Mouse (Mus musculus): ENCODE measurements around the gene Ptgs1. TPM values are rescaled to one million over a fixed set of nuclear protein-coding genes. Genes with fewer than 3 reads are reported as not detected.

Ptgs1 gene
- polyA plus RNA-seq, 1 experiment from 2014 or later: 7.4 TPM

DNA sequence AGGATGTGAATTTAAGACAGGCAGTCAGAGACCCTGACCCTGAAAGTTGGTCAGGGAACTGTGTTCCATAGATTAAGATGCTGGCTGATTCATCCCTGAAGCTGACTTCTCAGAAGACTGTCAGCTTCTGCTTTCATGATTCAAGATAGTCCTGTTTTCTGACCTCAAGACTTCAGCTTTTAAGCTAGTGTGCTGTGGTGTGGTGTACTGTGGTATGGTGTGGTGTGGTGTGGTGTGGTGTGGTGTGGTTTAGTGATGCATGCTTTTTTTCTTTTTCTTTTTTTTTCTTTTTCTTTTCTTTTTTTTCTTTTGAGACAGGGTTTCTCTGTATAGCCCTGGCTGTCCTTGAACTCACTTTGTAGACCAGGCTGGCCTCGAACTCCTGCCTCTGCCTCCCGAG, 24.2 kb downstream of the Ptgs1 start:
- no peak for ATAC-seq (ENCODE audit: low FRiP score)
- Histone ChIP-seq H3K9ac (replicated peaks) (no peak overlapping the region), H3K4me3 (replicated peaks) (no peak overlapping the region)

DNA sequence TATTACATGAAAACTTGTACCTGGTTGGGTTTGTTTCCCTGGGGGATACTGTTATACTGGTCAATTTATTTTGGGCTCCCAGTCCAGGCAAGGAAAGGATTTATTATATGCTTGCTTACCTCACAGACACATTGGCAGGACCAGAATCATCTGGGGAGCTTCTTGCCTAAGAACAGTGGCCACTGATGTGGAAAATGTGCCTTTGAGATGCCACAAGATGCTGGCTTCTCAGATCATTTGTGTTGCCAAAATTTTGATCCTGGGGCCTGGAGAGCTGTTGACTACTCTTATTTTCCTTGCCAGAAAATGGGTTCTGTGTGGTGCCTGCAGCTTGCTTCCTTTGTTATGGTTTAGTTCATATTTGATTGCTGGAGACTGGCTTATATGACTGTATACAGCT, 26.7 kb downstream of the Ptgs1 start:
- no peak for ATAC-seq (ENCODE audit: low FRiP score)

More for the DNA sequence above, 24.2 kb downstream of the Ptgs1 start:
- Histone ChIP-seq H3K27me3 (replicated peaks) (no peaks in the 10 kb centered on the region), H3K4me1 (no peaks in the 10 kb centered on the region), H3K4me2 (no peak overlapping the region), H3K9me3 (replicated peaks) (no peaks in the 10 kb centered on the region), H3K27ac (replicated peaks) (no peak overlapping the region), H3K36me3 (no peaks in the 10 kb centered on the region)
- 73% methylated on average over 2 of the region's 2 CpGs for WGBS

DNA sequence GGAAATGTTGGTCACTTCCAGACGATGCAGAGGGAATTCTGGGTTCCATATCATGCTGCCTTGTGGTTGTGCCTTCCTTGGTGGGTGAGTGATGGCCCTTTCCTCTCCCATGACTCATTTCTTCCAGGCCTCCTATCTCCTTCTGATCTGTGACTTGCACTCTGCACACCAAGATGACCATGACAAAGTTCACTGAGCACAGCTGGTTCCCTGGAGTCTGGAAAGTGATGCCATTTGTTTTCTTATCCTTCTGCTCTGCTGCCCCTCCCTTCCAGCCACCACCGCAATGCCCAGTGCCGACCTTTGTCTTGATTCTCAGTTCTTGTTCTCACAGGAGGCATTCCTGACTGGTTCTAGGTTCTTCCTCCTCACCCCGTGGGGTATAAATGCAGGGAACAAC, 29.2 kb downstream of the Ptgs1 start:
- WGBS: 72% methylated on average over 4 of the region's 4 CpGs
- ATAC-seq (ENCODE audit: low FRiP score): no peak
- H3K9ac ChIP-seq (replicated peaks): no peak overlapping the region
- H3K4me3 ChIP-seq (replicated peaks): no peak overlapping the region
- no peaks in the 10 kb centered on the region for H3K9me3 ChIP-seq (replicated peaks)
- no peak overlapping the region for H3K27ac ChIP-seq (replicated peaks)
- H3K4me1 ChIP-seq: no peaks in the 10 kb centered on the region
- H3K27me3 ChIP-seq (replicated peaks): no peaks in the 10 kb centered on the region
- H3K4me2 ChIP-seq: no peak overlapping the region
- no peaks in the 10 kb centered on the region for H3K36me3 ChIP-seq

More for the DNA sequence above, 26.7 kb downstream of the Ptgs1 start:
- no peak overlapping the region for H3K4me2 ChIP-seq
- H3K9ac ChIP-seq (replicated peaks): no peak overlapping the region
- H3K4me3 ChIP-seq (replicated peaks): no peak overlapping the region
- no peaks in the 10 kb centered on the region for H3K4me1 ChIP-seq
- H3K27ac ChIP-seq (replicated peaks): no peak overlapping the region
- no peaks in the 10 kb centered on the region for H3K36me3 ChIP-seq
- no peaks in the 10 kb centered on the region for H3K27me3 ChIP-seq (replicated peaks)
- H3K9me3 ChIP-seq (replicated peaks): no peaks in the 10 kb centered on the region

DNA sequence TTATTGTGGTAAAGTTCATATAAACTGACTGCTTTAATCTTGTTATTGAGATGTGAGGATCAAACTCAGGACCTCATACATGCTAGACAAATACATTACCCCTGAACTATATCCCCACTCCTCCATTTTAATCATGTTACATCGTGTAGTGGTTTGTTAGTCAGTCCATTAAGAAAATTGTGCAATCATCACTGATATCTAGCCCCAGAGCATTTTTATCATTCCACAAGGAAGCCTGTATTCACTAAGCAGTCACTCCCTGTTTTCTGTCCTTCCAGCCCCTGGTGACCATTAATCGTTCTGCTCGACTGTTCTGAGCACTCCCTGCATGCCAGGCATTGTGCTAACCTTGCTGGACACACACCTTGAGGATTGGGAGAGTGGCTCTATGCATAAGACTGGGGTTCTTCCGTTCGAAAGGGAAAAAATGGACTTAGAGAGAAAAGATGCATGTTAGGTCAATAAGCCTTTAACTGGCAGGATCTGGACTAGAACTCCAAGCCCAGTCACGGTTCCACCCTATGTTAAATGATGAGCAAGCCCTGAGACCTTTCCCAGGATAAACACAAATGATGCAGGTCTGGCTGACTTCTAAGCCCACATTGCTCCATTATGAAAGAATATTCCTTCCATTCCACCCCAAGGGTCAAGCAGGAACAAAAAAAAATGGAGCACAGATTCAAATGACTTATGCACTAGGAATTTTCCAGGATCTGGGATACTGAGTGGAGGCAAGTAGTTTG, 29.7 kb downstream of the Ptgs1 start:
- H3K36me3 ChIP-seq: no peaks in the 10 kb centered on the region
- no peak overlapping the region for H3K27ac ChIP-seq (replicated peaks)
- H3K4me3 ChIP-seq (replicated peaks): no peak overlapping the region
- WGBS: 78% methylated on average over 6 of the region's 6 CpGs
- H3K9ac ChIP-seq (replicated peaks): no peak overlapping the region
- no peak overlapping the region for H3K4me2 ChIP-seq
- H3K9me3 ChIP-seq (replicated peaks): no peaks in the 10 kb centered on the region
- H3K4me1 ChIP-seq: no peaks in the 10 kb centered on the region
- no peaks in the 10 kb centered on the region for H3K27me3 ChIP-seq (replicated peaks)
- ATAC-seq (ENCODE audit: low FRiP score): no peak

DNA sequence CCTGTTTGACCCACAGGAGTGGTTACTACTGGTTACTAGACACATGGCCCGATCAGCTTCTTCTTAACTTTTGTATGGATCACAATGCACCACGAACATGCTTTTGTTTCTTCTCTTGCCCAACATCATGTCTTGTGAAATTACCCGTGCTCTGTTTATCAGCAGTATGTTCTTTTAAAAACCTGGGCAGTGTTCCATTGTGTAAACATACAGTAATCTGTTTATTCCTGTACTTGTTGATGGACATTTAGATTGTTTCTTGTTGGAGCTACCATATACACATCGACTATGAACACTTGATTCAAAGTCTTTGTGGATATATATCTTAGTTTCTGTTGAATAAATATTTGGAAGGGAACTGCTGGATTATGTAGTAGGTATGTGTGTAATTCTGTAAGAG, 31.8 kb downstream of the Ptgs1 start:
- H3K27me3 ChIP-seq (replicated peaks): no peaks in the 10 kb centered on the region
- ATAC-seq (ENCODE audit: low FRiP score): no peak
- WGBS: 85% methylated on average over 4 of the region's 4 CpGs
- H3K4me3 ChIP-seq (replicated peaks): no peak overlapping the region
- no peaks in the 10 kb centered on the region for H3K4me1 ChIP-seq
- no peak overlapping the region for H3K27ac ChIP-seq (replicated peaks)
- no peak overlapping the region for H3K4me2 ChIP-seq
- H3K36me3 ChIP-seq: no peaks in the 10 kb centered on the region
- no peaks in the 10 kb centered on the region for H3K9me3 ChIP-seq (replicated peaks)
- H3K9ac ChIP-seq (replicated peaks): no peak overlapping the region

DNA sequence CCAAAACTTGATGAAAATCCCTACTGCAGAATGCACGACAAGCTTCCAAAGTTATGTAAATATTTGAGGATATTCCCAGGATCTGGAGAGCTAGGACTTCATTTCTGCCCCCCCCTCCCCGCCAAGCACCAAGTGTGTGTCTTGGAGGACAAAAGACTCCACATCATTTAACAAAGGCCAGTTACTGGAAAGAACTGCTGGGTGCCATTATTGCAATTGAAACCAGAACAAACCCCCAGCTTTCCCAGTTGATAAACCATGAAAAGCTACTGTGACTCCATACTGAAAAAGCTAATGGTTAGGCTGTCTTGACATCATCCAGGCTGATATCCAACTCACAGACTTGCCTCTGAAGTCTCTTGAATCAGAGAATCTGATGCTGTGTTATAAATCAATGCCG, 39.2 kb downstream of the Ptgs1 start:
- H3K4me2 ChIP-seq: no peak overlapping the region
- H3K27me3 ChIP-seq (replicated peaks): no peaks in the 10 kb centered on the region
- H3K4me1 ChIP-seq: no peaks in the 10 kb centered on the region
- H3K36me3 ChIP-seq: no peaks in the 10 kb centered on the region
- 53% methylated on average over 3 of the region's 3 CpGs for WGBS
- H3K4me3 ChIP-seq (replicated peaks): no peak overlapping the region
- no peak overlapping the region for H3K27ac ChIP-seq (replicated peaks)
- H3K9ac ChIP-seq (replicated peaks): no peak overlapping the region
- H3K9me3 ChIP-seq (replicated peaks): no peaks in the 10 kb centered on the region
- no peak for ATAC-seq (ENCODE audit: low FRiP score)

DNA sequence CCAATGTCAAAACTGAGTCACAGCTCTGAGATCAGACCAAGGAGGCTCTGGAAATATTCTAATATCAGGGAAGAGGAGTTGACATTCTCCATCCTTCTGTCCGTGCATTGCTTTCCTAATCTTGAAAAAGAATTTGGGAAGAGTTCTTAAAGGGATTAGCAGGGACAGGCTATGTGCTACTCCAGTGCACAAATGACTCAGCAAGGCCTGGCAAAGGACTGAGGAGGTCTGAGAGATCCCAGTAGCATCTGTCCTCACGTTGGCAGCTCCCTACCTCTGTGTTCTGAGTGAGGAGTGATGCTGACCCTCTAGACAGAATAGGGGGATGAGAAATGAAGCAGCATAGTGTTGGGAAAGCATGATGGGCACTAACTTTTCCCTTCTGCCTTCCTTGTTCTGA, 40.0 kb downstream of the Ptgs1 start:
- WGBS: 61% methylated on average over 2 of the region's 2 CpGs
- Histone ChIP-seq H3K9me3 (replicated peaks) (no peaks in the 10 kb centered on the region), H3K36me3 (no peaks in the 10 kb centered on the region), H3K4me1 (no peaks in the 10 kb centered on the region), H3K27me3 (replicated peaks) (no peaks in the 10 kb centered on the region), H3K9ac (replicated peaks) (no peak overlapping the region), H3K4me3 (replicated peaks) (no peak overlapping the region), H3K4me2 (no peak overlapping the region), H3K27ac (replicated peaks) (no peak overlapping the region)
- ATAC-seq (ENCODE audit: low FRiP score): no peak

DNA sequence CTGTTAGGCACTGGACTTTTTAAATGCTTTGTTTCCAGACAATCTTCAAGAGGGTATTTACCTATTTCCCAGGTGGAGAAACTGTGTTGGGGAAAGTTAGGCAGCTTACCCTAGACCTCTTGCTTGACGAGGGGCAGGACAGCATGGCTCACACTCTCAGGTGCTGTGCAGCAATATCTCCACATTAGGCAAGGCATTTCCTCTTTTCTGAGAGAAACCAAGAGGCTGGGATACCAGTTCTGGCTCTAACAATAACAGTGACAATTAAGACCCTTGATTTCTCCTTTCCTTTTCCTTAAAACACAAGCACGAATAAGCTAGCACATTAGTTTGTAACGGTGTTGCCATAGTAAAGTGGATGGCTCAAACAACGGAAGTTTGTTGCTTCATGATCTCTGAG, 40.9 kb downstream of the Ptgs1 start:
- Histone ChIP-seq H3K9ac (replicated peaks) (no peak overlapping the region), H3K27ac (replicated peaks) (no peak overlapping the region), H3K4me1 (no peaks in the 10 kb centered on the region), H3K9me3 (replicated peaks) (no peaks in the 10 kb centered on the region), H3K4me2 (no peak overlapping the region), H3K4me3 (replicated peaks) (no peak overlapping the region), H3K36me3 (no peaks in the 10 kb centered on the region), H3K27me3 (replicated peaks) (no peaks in the 10 kb centered on the region)
- 87% methylated on average over 4 of the region's 4 CpGs for WGBS
- no peak for ATAC-seq (ENCODE audit: low FRiP score)

DNA sequence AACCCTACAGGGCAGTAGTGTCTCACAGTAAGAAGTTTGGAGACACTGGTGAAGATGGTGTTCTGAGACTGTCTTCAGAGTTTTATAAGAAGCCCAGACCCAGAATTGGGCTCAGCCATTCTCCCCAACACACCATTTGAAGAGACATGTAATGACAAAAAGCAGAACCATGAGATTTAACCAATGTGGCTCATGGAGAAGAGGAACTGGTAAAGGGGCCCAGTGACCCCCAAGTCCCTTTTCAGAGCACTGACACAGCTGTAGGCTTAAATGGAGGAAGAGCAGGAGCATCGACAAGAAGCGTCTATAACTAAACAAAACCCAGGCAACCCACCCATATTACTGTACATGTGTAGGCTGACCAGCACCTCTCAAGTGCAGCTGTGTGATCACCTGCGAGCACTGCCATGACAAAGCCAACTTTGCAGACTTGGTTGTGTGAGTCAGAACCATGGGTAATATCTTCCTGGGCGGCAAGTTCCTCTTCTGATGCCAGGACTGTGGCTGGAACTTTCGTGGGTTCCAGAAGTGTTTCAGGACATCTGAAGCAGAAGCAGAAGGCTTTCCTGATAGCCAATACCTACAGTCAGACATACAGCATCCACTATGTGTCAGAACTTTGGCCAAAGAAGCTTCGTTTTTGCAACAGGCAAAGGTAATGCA, 42.2 kb downstream of the Ptgs1 start:
- no peak for ATAC-seq (ENCODE audit: low FRiP score)
- H3K4me1 ChIP-seq: no peaks in the 10 kb centered on the region
- no peaks in the 10 kb centered on the region for H3K9me3 ChIP-seq (replicated peaks)
- WGBS: 91% methylated on average over 6 of the region's 6 CpGs
- no peaks in the 10 kb centered on the region for H3K36me3 ChIP-seq
- H3K27ac ChIP-seq (replicated peaks): no peak overlapping the region
- no peak overlapping the region for H3K4me2 ChIP-seq
- H3K9ac ChIP-seq (replicated peaks): no peak overlapping the region
- no peak overlapping the region for H3K4me3 ChIP-seq (replicated peaks)
- H3K27me3 ChIP-seq (replicated peaks): no peaks in the 10 kb centered on the region

DNA sequence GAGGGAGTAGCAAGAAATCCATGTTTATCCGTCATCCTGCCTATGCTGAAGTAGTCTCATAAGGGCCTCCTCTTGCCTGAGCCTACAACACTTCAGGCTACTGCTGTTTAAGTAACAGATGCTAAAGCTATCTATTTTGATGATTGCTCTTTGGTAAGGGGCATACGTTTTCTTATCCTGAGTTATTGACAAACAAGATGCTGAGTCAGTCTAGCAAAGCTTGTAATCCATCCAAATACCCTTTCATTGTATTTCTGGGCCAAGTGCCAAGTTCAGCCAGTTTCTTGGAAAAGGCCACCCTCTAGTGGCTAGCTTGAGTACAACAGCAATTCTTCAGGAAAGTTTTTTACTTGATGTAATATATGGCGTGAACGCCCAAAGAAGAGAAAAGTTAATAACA, 46.2 kb downstream of the Ptgs1 start:
- WGBS: 30% methylated on average over 4 of the region's 4 CpGs
- no peak overlapping the region for H3K27ac ChIP-seq (replicated peaks)
- no peaks in the 10 kb centered on the region for H3K9me3 ChIP-seq (replicated peaks)
- no peaks in the 10 kb centered on the region for H3K36me3 ChIP-seq
- H3K27me3 ChIP-seq (replicated peaks): no peaks in the 10 kb centered on the region
- ATAC-seq (ENCODE audit: low FRiP score): peak; percentile 55; the same call in 1 of the 2 replicates
- no peak overlapping the region for H3K4me2 ChIP-seq
- no peaks in the 10 kb centered on the region for H3K4me1 ChIP-seq
- no peak overlapping the region for H3K9ac ChIP-seq (replicated peaks)
- no peak overlapping the region for H3K4me3 ChIP-seq (replicated peaks)

DNA sequence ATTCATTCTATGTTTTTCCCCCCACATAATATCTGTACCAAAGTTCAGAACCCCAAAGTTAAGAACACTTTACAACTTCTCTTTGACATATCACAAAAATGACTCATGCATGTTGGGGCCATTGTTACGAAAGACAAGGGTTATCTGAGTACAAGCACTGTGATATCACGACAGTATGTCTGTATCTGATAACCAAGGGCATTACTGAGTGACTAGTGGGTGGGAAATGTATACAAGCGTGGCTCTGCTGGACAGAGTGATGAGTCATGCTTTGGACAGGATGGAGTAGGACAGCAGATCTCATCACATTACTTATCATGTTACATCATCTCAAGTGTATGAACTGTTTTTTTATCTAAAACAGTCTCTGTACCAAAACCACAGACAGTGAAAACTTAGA, 48.5 kb downstream of the Ptgs1 start:
- no peaks in the 10 kb centered on the region for H3K9me3 ChIP-seq (replicated peaks)
- H3K4me2 ChIP-seq: no peak overlapping the region
- ATAC-seq (ENCODE audit: low FRiP score): no peak
- 79% methylated on average over 3 of the region's 3 CpGs for WGBS
- no peaks in the 10 kb centered on the region for H3K27me3 ChIP-seq (replicated peaks)
- H3K27ac ChIP-seq (replicated peaks): no peak overlapping the region
- no peak overlapping the region for H3K9ac ChIP-seq (replicated peaks)
- no peaks in the 10 kb centered on the region for H3K4me1 ChIP-seq
- H3K4me3 ChIP-seq (replicated peaks): no peak overlapping the region
- H3K36me3 ChIP-seq: no peaks in the 10 kb centered on the region

DNA sequence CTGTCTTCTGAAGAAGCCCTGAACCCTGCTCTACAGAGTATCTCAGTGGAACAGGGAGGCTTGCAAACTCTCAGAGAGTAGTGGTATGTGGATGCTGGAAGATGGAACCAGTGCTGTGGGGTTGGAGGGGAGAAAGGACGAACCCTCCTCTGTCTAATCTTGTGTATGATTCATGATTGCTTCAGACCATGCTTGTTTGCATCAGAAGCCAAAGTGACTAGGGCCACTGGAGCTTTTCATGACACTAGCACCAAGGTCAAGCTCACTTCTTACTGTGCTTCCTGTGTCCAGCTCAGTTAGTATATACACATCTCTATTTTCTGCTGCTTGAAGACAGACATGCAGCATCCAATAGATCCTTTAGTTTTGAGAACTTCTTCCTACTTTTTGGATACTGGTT, 50.9 kb downstream of the Ptgs1 start:
- WGBS: 65% methylated on average over 1 of the region's 1 CpGs

More for the DNA sequence above, 50.9 kb downstream of the Ptgs1 start:
- no peak overlapping the region for H3K4me3 ChIP-seq (replicated peaks)
- no peak for ATAC-seq (ENCODE audit: low FRiP score)
- no peak overlapping the region for H3K27ac ChIP-seq (replicated peaks)
- H3K9ac ChIP-seq (replicated peaks): no peak overlapping the region
- H3K27me3 ChIP-seq (replicated peaks): no peaks in the 10 kb centered on the region
- H3K36me3 ChIP-seq: no peaks in the 10 kb centered on the region
- no peaks in the 10 kb centered on the region for H3K4me1 ChIP-seq
- H3K4me2 ChIP-seq: no peak overlapping the region
- H3K9me3 ChIP-seq (replicated peaks): no peaks in the 10 kb centered on the region

Data from neural tube, embryonic 15.5 days (tissue).